Mouse (Mus musculus): ENCODE measurements around the gene Zfhx2. TPM values are rescaled to one million over a fixed set of nuclear protein-coding genes. Genes with fewer than 3 reads are reported as not detected.

Gene Zfhx2
- polyA plus RNA-seq, 1 experiment from 2014 or later, result 29.4 TPM

DNA sequence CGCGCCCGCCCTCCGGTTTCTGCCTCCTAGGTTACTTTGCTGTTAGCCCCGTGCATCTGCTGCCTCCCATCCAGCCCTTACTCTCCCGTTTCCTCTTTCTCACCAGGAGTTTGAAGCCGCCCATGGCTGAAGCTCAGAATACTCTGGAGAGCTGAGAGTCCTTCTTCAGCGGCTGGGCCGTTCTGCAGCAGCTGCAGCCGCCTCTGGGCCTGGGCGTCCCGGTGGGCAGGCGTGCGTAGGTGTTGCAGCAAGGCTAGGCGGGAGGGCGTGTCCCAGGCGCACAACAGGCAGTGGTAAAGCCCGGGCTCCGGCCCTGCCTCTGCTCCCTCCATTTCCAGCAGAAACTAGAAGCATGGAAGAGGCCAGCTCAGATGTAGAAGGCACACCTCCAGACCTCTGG, 20.4 kb downstream of the Zfhx2 start:
- no peak overlapping the region for H3K4me3 ChIP-seq
- no peak overlapping the region for H3K9ac ChIP-seq
- H3K9me3 ChIP-seq, result no peaks in the 10 kb centered on the region
- no peak overlapping the region for H3K4me2 ChIP-seq (replicated peaks)
- peaks cover 14% of the 10 kb centered on the region for H3K4me1 ChIP-seq
- H3K36me3 ChIP-seq, result peaks cover 79% of the 10 kb centered on the region
- H3K27me3 ChIP-seq (replicated peaks), result peaks cover 6% of the 10 kb centered on the region; the same call in 1 of the 2 replicates
- no peak for ATAC-seq (ENCODE audit: low FRiP score, low read depth)
- 21% methylated on average over 19 of the region's 19 CpGs for WGBS
- H3K27ac ChIP-seq, result no peak overlapping the region

GRCm38 (mm10) chr14:55066042-55066441, 26.1 kb downstream of the Zfhx2 start:
- Histone ChIP-seq H3K9ac (no peak overlapping the region), H3K27ac (no peak overlapping the region), H3K4me2 (replicated peaks) (no peak overlapping the region), H3K4me3 (no peak overlapping the region), H3K27me3 (replicated peaks) (no peaks in the 10 kb centered on the region), H3K36me3 (peaks cover 86% of the 10 kb centered on the region), H3K9me3 (no peaks in the 10 kb centered on the region), H3K4me1 (peaks cover 19% of the 10 kb centered on the region)
- no peak for ATAC-seq (ENCODE audit: low FRiP score, low read depth)
- WGBS, result 93% methylated on average over 8 of the region's 8 CpGs

GRCm38 (mm10) chr14:55065391-55065790, 26.7 kb downstream of the Zfhx2 start:
- Histone ChIP-seq H3K9ac (no peak overlapping the region), H3K4me1 (peaks cover 21% of the 10 kb centered on the region), H3K4me3 (no peak overlapping the region), H3K4me2 (replicated peaks) (no peak overlapping the region), H3K27ac (no peak overlapping the region), H3K36me3 (peaks cover 81% of the 10 kb centered on the region), H3K9me3 (no peaks in the 10 kb centered on the region), H3K27me3 (replicated peaks) (no peaks in the 10 kb centered on the region)
- ATAC-seq (ENCODE audit: low FRiP score, low read depth), result no peak
- WGBS, result 88% methylated on average over 13 of the region's 13 CpGs

DNA sequence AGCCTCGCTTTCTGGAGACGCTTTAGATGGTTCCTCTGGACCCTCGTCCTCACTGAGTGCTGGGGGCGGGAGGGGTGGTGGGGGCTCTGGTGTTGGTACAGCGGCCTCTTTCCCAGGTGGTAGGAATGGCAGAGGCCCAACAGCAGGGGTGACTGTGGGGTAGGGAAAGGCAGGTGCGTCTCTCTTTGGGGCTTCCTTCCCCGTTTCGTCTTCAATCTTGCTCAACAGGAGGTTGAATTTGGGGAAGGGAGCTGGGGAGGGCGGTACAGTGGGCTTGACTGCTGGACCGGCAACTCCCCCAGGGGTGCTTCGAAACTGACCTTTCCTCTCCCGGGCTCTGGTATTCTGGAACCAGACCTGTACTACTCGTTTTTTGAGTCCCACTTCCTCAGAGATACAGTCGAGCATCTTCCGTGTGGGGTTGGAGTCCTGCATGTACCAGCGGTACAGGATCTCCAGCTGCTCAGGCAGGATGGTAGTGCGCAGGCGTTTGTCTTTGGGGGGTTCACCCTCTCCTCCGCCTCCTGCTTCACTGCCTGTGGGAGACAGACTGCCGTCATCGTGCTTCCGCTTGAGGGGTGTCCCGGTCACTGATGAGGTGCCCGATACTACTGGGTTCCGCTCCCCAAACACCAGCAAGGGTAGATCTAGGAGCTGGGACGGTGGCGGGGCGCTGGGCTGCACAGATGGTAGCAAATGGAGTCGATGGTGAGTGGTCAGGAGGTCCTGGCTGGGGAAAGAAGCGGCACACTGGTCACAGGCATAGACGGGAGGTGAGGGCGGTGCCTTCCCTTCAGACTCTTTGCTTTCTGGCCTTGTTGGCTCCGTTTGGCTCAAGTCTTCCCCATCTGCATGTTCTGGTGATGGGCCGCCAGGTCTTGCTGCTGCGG, 27.4 kb downstream of the Zfhx2 start:
- Histone ChIP-seq H3K27me3 (replicated peaks) (no peaks in the 10 kb centered on the region), H3K27ac (no peak overlapping the region), H3K4me1 (peaks cover 21% of the 10 kb centered on the region), H3K36me3 (peaks cover 74% of the 10 kb centered on the region), H3K4me2 (replicated peaks) (no peak overlapping the region), H3K9me3 (no peaks in the 10 kb centered on the region), H3K4me3 (no peak overlapping the region), H3K9ac (no peak overlapping the region)
- WGBS, result 80% methylated on average over 35 of the region's 35 CpGs
- no peak for ATAC-seq (ENCODE audit: low FRiP score, low read depth)

DNA sequence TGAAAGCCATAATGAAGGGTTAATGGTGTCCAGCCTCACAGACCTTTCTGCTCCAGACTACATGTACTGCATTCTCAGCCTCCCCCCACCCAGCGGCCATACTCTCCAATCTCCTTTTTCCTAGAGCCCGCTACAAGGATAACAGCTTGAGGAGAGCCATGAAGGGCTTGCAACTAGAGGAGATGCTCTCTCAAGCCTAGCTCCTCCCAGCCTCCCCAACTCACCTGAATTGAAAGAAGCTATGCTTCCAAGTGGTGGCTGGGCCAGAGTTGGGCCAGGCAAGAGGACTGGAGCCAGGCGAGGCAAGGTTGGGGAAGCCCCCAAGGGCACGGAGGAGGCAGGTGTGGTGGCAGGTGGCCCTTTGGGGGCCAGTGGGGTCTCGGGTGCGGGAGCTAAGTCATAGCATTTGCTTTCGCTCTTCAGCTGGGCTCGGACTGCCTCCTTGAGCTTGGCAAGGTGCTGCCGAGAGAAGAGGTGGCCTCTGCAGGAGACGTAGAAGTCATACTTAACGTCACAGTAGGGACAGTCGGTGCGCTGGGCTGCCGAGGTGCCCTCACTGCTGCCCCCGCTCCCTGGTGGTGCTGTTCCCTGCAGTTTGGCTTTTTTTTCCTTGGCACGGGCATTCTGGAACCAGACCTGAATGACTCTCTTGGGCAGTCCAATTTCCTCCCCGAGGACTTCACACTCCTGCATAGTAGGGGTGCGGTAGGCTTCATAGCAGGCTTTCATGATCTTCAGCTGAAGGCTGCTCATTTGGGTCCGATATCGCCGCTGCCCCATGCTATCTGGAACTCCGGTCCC, 28.3 kb downstream of the Zfhx2 start:
- peaks cover 21% of the 10 kb centered on the region for H3K4me1 ChIP-seq
- WGBS, result 84% methylated on average over 22 of the region's 22 CpGs

GRCm38 (mm10) chr14:55063117-55063516, 29.0 kb downstream of the Zfhx2 start:
- Histone ChIP-seq H3K4me2 (replicated peaks) (peak overlapping the region; percentile 40; the same call in 1 of the 2 replicates), H3K9me3 (no peaks in the 10 kb centered on the region), H3K4me1 (peaks cover 21% of the 10 kb centered on the region), H3K9ac (peak overlapping the region; percentile 30; the same call in 1 of the 2 replicates), H3K27ac (no peak overlapping the region), H3K4me3 (no peak overlapping the region), H3K36me3 (peaks cover 58% of the 10 kb centered on the region), H3K27me3 (replicated peaks) (no peaks in the 10 kb centered on the region)
- WGBS, result 73% methylated on average over 5 of the region's 5 CpGs
- ATAC-seq (ENCODE audit: low FRiP score, low read depth), result no peak

More for the DNA sequence above, 28.3 kb downstream of the Zfhx2 start:
- Histone ChIP-seq H3K36me3 (peaks cover 65% of the 10 kb centered on the region), H3K9ac (no peak overlapping the region), H3K4me2 (replicated peaks) (no peak overlapping the region), H3K27me3 (replicated peaks) (no peaks in the 10 kb centered on the region), H3K9me3 (no peaks in the 10 kb centered on the region), H3K4me3 (no peak overlapping the region), H3K27ac (no peak overlapping the region)
- no peak for ATAC-seq (ENCODE audit: low FRiP score, low read depth)

DNA sequence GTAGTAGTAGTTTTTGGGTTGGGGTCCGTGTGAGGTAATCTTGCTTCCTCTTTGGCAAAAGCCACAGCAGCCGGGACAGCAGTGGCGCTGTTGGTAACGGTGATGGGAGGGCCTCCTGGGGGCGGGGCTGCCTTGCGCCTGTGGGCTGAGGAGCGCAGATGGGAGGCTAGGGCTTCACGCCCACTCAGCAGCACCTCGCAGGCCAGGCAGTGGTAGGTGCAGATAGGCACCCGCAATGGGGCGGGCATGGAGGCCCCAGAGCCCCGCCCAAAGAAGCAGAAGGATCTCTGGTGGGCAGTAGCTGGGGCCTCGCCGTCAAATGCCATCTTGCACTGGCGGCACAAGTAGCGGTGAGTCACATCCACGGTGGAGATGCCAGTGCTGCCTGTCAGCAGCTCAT, 29.5 kb downstream of the Zfhx2 start:
- Histone ChIP-seq H3K36me3 (peaks cover 53% of the 10 kb centered on the region), H3K9me3 (no peaks in the 10 kb centered on the region), H3K4me1 (peaks cover 21% of the 10 kb centered on the region), H3K9ac (peak overlapping the region; percentile 30; the same call in 1 of the 2 replicates), H3K27ac (no peak overlapping the region; the same call in 1 of the 2 replicates), H3K27me3 (replicated peaks) (no peaks in the 10 kb centered on the region), H3K4me2 (replicated peaks) (peak overlapping the region; percentile 40), H3K4me3 (no peak overlapping the region)
- peak; percentile 67 for ATAC-seq (ENCODE audit: low FRiP score, low read depth)
- WGBS, result 15% methylated on average over 17 of the region's 17 CpGs

DNA sequence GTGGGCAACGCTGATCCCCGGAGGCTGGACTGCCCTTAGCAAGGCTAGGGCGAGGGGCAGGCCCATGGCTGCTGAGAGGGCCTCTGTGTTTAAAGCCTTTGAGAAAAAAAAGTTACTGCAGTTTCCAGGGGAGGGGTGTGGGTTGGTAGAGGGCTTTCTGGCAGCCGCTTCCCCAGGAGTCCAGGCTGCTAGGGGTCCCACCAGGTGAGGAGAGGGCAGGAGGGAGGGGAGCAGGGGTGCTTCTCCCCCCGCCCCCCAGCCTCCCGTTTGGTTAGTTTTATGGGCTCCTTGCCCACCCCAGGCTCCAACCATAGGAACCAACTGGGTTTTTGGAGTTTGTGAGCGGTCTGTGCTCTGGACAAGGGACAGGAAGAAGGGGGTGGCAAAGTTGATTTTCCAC, 30.3 kb downstream of the Zfhx2 start:
- H3K4me2 ChIP-seq (replicated peaks), result no peak overlapping the region
- peaks cover 21% of the 10 kb centered on the region for H3K4me1 ChIP-seq
- H3K36me3 ChIP-seq, result peaks cover 46% of the 10 kb centered on the region

DNA sequence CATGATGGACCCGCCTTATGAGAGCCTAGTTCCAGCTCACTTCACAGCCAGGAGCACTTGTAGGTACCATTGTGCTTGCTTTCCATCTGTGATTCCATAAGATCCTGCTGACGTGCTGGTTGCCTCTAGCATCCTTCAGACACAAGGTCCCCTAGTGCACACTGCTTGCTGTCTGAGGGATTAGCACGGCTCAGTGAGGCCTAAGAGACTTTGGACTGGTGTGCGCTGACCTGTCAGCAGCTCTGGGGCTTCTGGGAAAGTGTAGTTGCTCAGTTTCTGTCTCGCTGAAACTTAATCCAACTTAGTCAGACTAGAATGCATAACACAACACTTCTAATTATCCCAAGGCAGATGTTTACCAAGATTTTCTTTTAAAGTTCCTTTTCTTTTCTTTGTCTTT, 32.2 kb downstream of the Zfhx2 start:
- Histone ChIP-seq H3K4me3 (no peak overlapping the region), H3K4me1 (peaks cover 21% of the 10 kb centered on the region), H3K9me3 (no peaks in the 10 kb centered on the region), H3K36me3 (peaks cover 27% of the 10 kb centered on the region), H3K27me3 (replicated peaks) (no peaks in the 10 kb centered on the region), H3K4me2 (replicated peaks) (no peak overlapping the region), H3K9ac (no peak overlapping the region), H3K27ac (no peak overlapping the region)
- WGBS, result 71% methylated on average over 5 of the region's 5 CpGs
- ATAC-seq (ENCODE audit: low FRiP score, low read depth), result no peak

More for the DNA sequence above, 30.3 kb downstream of the Zfhx2 start:
- H3K9ac ChIP-seq, result no peak overlapping the region
- H3K27ac ChIP-seq, result no peak overlapping the region
- 36% methylated on average over 7 of the region's 7 CpGs for WGBS
- no peaks in the 10 kb centered on the region for H3K9me3 ChIP-seq
- no peak overlapping the region for H3K4me3 ChIP-seq
- no peaks in the 10 kb centered on the region for H3K27me3 ChIP-seq (replicated peaks)
- no peak for ATAC-seq (ENCODE audit: low FRiP score, low read depth)

DNA sequence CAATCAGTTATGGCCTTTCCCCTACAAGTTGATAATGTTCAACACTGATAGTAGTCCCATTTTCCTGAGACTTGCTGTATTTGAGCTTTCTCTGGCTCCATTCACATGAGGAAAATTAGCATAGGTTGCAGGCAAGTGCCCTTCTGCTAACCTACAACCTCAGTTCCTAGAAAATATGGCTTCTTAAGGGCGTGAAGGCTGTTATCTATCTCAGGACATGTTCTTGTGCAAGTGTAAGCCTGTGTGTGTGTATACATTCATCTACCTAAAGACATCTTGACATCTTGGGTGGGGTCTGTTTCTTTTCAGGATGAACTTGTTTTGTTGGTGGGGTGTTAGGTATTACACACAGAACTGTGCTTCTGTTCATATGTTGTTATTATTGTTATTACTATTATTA, 33.1 kb downstream of the Zfhx2 start:
- ATAC-seq (ENCODE audit: low FRiP score, low read depth), result no peak
- no peaks in the 10 kb centered on the region for H3K9me3 ChIP-seq
- H3K27ac ChIP-seq, result no peak overlapping the region
- H3K27me3 ChIP-seq (replicated peaks), result no peaks in the 10 kb centered on the region
- no peak overlapping the region for H3K4me2 ChIP-seq (replicated peaks)
- H3K36me3 ChIP-seq, result peaks cover 17% of the 10 kb centered on the region
- no peak overlapping the region for H3K4me3 ChIP-seq
- 82% methylated on average over 1 of the region's 1 CpGs for WGBS
- H3K9ac ChIP-seq, result no peak overlapping the region
- H3K4me1 ChIP-seq, result peaks cover 26% of the 10 kb centered on the region

GRCm38 (mm10) chr14:55055167-55055834, 36.8 kb downstream of the Zfhx2 start:
- Histone ChIP-seq H3K4me2 (replicated peaks) (0 out of 2 replicates have a peak overlapping the region, but pooled peaks have one; percentile 5), H3K27me3 (replicated peaks) (no peaks in the 10 kb centered on the region), H3K4me3 (no peak overlapping the region), H3K9me3 (no peaks in the 10 kb centered on the region), H3K36me3 (no peaks in the 10 kb centered on the region), H3K9ac (no peak overlapping the region), H3K4me1 (peaks cover 19% of the 10 kb centered on the region), H3K27ac (no peak overlapping the region)
- WGBS, result 72% methylated on average over 11 of the region's 11 CpGs
- 0 out of 2 replicates have a peak, but pooled peaks have one; percentile 15 for ATAC-seq (ENCODE audit: low FRiP score, low read depth)

Data from neural tube, embryonic 12.5 days (tissue).